Mouse (Mus musculus) 416B (cell line): ENCODE results near the gene Ube2f.

Experiments used
- DNase-seq: peaks from one replicate; pipeline ENCODE4 v3.0.0; 2011; ENCODE audit warnings: low read depth

Ube2f gene

DNA sequence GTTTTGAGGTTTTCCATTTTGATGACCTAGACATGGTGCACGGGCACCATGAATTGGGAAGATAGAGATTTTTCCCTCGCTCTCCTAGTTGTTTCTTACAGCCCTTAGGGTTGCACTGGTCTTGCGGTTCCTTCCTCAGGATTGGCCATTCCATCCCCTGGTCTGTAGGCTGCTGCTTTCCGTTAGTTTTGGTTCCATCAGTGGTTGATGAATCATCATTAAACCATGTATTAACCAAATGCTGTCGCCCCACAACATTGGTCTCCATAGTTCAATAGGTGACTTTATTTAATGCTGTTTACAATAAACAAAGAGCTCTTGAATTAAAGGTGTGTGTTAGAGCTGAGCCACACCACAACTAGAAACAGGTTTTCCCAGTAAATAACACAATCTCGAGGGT, 12.4 kb upstream of the Ube2f start:
- DNase-seq = peak; percentile 78

DNA sequence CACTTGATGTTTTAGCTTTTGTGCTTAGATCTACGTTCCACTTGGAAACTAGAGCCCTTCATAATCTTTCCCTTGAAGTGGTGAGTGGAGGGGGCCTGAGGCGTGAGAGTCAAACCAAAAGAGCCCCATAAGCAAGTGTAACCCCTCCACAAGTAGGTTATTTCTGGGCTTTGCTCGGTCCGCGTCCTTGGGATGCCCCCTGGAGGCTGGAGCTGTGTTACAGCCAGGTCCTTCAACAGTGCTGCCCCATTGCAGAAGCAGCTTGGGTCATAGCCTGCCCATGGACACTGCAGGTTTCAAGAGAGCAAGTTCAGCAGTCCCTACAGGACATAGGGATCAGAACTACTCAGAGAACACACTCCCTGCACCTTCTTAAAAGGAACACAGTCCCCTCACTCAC, 11.0 kb upstream of the Ube2f start:
- DNase-seq = peak; percentile 71

DNA sequence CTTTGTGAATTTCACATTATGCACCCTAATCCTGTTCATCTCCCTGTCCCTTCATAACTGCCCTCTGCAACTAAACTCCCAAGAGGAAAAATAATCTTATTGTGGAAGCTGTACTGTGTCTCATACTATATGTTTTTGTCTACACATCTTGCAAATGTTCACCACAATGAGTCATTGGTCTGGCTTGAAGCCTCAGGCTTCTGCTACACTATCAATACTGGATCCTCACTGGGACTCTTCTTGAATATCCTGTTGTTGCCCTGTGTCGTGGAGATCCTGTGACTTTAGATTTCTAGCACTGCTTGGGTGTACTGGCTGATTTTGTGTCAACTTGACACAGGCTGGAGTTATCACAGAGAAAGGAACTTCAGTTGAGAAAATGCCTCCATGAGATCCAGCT, 10.3 kb upstream of the Ube2f start:
- DNase-seq = peak; percentile 75

DNA sequence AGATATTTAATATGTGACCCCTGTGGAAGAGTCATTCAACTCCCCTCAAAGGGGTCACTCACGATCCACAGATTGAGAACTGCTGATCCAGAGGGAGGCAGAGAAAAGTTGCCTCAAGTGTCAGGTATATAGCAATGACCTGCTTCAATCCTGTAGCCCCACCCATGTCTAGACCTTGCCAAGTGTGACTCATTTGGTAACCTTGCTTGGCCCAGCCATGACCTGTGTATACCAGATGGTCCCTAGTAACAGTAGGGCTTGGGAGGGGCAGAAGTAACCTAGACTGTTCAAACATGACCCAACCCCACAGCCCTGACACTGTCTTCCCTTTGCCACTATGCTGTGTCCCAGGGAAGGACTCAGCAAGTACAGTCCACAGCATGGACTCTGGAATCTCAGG, 9.4 kb upstream of the Ube2f start:
- DNase-seq = peak; percentile 78

DNA sequence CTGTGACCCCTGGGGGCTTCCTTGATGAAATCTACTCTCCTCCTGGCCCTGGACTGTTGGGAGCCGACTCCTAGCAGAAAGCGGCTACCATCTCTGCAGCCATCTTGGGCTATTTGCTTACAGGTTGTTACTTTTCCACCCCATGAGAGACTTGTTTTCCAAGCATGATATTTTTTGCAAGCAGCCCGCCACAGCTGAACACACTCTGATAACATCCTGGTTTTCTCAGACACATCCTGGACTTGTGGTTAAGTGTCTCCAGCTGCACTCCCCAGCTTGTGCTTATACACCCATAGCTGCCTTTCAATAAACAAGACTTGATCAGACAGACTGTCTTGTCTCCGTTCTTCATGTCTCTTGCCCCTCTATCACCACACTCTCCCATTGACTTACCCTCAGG, 8.9 kb upstream of the Ube2f start:
- peak; percentile 77 for DNase-seq

DNA sequence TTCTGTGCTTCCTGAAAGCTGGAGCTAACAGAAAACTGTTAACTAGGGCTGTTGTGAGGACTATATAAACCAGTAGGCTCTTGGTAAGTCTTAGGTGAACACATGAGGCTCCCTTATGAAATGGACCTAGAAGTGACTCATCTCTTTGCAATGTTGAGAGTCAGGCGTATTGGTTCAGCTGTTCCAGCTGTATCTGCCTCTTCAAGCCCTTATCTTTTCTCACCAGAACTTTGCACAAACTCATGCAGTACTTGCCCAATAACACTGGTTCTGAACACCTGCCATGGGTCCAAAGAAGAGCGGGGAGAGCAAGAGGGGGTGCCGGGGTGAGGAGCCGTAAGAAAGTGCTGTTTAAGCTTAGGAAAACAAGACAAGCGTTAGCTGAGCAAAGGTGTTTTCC, 1.9 kb upstream of the Ube2f start:
- DNase-seq = peak; percentile 90

DNA sequence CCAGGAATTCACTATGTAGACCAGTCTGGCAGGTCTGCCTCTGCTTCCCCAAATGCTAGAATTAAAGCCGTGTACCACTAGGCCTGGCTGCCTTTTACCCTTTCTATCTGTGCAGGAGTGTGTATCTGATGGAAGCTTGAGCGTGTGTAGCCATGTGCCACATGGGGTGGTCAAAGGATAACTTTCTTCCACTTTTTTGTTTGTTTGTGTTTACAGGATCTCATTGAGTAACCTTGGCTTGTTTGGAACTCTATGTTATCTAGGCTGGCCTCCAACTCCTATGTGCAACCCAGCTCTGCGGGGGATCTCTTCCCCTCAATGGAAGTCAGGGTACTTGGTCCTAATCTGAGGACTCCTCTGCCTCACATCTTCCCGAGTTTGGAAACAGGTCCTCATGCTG, 1.1 kb upstream of the Ube2f start:
- DNase-seq = no peak

DNA sequence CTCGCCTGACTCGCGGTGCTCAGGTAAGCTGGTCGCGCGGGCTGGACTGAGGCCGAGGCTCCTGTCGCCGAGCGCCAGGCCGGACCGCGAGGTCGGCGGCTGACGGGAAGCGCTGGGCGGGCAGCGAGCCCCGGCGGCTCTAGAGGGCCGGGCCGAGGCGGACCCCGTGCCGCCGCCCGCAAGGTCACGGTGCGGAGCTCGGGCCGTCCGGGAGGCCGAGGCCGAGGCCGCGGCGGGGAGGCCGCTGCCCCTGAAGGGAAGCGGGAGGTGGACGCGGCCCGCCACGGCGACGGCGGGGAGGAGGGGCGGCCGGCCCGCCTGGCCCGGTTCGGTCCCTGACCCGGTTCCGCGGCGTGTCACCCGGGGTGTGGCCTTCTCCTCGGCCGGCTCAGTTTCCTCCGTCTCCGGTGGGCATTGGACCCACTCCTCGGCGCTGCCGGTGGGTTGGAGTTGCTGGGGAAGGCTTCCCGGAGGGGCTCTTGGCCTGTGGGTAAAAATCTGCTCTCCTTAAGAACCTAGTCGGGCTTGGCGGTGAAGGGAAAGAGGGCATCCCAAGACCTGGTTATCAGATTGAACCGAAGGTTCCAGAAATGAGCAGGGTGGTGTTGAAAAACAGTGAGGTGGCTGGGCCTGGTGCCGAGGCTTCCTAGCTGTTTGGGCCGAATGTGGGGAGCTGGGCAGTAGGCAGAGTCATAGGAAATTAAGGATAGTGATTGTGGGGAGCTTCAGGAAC, 477 bp downstream of the Ube2f start:
- DNase-seq = no peak

DNA sequence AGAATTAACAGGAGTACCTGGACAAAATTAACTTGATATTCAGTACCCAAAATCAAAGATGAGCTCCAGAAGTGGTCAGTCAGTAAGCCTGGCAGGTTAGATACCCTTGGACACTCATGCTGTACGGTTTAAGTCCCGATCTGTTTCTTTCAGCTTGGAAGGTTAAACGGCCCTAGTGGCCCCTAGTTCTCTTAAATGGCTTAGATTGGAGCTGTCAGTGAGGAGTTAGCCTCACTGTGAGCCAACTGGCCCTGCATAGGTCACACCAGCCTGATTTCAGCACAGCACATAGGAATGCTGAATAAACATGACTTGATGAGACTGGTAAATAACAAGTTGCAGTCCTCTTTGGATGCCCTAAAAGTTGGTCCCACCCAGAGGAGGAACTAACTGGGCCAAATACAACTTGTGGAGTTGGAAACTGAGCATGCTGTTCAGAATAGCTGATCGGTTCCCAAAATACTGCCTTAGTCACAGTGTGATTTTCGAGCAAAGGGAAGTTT, 1.1 kb downstream of the Ube2f start:
- DNase-seq = peak; percentile 51

DNA sequence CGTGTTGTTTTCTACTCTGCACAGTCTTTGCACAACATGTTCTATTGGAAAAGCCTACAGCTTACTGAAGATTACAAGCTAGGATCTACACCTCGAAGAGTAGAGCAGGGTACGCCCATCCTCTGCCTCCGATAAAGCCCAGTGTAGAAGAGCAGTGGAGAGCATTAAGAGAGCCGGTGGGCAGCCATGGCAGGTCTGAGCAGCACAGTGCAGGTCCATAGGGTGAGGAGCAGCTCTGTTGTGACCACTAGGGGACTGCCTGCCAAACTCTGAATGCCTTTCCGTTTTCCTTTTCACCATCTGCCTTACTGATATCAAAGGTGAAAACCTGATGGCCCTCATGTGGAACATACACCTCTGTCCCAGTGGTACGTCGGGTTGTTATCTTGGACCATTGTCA, 1.8 kb downstream of the Ube2f start:
- peak; percentile 68 for DNase-seq

DNA sequence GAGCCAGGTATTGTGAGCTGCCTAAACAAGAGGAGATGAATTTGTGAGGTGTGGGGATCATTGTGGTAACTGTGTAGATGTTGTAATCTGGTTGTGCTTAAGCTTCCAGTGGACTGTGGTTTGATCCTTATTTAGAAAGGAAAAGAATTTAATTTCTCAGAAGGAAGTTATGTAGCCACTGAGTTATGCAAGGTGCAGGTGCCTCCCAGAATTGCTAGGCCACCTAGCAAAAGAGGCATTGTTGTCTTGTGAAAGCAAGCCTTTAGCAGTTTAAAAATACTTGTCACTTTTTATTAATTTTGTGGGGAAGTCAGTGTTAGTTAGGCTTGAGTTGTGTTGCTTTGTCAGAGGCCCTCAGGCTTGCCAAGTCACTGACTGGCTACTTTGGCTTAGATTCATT, 7.8 kb downstream of the Ube2f start:
- peak; percentile 79 for DNase-seq

DNA sequence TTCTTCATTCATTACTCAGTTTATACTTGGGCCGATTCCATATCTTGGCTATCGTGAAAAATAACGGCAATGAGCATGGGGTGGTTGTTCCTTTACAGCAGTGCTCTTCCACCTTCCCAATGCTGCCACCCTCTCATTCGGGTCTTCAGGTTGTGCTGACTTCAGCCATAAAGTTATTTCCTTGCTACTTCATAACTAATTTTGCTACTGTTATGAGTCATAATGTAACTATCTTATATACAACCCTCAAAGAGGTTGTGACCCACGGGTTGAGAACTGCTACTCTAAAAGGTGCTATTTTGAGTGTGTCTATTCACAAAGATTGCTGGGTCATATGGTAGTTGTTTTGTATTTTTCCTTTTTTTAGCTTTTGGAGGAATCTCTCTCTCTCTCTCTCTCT, 9.7 kb downstream of the Ube2f start:
- no peak for DNase-seq

DNA sequence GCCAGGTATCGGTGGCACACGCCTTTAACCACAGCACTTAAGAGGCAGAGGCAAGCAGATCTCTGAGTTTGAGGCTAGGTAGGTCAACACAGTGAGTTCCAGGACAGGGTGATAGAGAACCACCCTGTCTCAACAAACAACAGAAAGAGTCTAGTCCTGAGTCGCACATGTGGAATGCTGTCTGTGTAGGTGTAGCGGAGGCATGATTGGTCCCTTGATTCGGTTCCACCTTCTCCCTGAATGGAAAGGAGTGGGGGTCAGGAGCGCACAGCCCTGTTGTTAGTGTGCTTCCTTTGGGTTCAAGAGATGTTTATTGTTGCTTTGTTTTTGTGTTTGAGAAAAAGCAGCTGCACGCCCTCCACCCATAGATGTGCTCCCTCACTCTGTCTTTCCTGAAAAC, 12.4 kb downstream of the Ube2f start:
- DNase-seq = no peak

DNA sequence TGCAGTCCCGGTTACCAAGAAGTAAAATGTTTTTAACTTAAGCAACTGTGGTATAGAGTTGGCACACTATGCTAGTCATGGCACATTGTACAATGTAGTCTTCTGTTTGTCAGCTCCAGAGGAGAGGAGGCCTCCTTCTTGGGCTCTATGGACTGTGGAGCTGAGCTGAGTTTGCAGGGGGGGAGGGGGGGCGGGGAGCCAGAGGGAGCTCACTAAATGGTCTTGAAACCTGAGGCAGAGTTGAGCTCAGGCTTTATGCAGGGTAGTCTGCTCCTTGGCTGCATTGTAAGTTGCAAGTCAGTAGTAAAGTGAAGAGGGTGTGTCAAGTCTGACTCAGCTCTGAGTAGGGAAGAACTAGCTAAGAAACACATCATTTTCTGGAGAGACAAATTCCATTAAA, 22.2 kb downstream of the Ube2f start:
- DNase-seq = no peak

DNA sequence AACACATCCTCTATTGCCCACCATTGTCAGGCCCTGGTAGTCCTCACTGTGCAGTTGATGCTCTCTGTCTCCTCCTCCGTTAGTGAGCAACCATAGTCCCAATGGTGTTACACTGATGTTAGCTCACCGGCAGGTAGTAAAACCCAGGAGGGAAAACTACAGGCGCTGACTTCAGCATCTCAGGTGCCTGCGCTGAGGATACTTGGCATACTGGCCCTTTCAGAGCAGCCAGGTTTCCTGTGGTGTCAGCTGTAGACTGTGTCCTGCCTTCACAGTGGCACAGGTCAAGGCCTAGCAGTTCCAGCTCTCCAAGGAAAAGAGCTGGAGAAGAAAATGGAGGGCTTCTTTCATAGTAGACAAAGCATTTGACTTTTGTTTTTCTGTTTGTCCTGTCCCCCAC, 26.5 kb downstream of the Ube2f start:
- no peak for DNase-seq

DNA sequence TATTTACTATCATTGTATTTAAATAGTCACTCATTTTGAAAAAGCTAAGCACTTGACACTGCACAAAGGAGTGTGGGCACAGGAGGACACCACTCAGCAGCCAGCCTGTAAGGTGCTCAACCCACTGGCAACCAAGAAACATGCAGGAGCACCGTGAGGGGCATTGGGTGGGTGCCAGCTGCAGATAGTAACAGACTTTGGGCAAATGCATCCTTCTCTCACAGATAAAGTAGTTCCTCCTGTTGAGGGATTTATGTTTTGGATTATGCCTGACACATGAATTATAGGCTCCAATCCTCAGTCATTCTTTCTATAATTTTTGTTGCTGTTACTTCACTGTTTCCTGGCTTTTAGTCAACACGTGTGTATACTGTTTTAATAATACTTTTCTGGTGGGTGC, 27.4 kb downstream of the Ube2f start:
- DNase-seq = no peak

DNA sequence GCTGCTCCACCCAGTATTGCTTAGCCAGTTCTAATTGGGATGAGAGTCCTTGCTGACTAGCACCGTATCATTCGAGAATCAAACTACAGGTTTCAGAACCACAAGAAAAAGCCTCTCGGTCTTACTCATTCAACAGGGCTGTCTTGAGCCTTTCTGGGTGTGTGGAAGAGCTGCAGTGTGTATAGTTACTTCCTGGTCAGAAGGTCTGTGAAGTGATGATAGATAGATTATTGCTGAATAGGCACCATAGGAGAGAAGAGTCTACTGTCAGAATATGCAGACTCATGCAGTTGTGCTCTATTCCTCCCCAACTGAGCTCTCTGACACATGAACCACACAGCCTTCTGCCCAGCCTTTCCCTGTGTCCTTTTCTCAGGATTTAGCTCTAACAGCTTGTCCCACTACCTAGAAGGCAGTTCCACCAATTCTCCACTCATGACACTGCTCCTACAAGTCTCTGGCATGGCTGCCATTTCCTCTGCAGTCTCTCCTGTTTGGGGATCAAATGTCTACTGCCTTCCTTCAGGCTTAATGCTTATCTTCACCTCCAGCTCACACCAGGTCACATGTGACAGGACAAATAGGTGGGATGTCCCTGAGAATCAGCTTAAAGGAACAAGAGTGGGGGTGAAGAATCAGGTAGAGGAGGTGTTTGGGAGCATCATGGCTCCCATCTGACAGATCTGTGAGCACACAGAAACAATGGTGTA, 28.5 kb downstream of the Ube2f start:
- DNase-seq = no peak

DNA sequence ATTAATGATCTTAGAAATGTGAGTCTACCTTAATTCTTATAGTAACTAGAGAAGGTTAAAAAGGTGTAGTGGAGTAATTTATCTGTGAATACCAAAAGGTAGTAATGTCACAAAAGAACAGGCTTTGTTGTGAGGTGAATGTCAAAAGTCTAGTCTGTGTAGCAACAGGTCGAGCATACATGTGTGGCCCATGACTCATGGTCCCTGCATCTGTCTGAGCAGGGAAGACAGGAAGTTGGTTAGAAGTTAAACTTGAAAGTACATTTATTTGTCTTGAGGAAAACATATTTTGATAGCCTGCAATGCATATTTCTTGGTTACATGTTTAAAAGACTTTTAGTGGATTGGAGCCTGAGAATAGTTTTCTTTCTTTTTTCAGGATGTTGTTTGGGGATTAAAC, 29.0 kb downstream of the Ube2f start:
- peak; percentile 63 for DNase-seq

DNA sequence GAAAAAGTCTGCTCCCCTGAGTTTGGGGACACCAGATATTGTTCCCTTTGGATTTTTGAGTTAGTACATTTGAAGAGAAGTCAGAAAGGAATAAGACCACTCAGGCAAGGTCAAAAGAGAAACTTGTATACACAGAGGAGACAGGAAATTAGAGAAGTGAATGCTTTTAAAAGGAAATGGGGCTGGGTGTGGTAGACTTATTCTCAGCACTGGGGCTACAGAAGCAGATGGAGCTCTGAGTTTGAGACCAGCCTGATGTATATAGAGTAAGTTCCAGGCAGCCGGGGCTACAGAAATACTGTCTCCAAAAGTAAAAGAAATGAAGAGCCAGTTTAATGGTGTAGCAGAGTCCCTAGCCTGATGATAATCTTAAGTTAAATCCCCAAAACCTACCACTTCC, 32.5 kb downstream of the Ube2f start:
- DNase-seq = no peak

DNA sequence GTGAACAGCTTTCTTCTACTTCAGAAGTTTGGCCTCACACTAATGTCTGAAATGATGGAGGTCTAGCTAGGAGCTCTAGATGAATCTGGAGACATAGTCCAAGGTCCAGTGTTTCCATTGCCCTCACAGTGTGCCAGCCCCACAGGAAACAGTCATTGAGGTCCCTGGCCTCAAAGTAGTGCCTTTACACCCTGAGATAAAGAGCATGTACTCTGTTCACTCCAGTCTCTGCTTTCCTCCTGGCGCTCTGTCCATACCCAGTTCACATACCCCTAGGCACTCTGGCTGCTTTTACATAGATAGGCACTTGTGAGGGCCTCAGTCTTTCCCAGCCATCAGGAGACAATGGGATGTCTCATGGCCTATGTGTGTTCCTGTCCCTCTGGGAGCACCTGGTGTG, 39.3 kb downstream of the Ube2f start:
- DNase-seq = no peak

DNA sequence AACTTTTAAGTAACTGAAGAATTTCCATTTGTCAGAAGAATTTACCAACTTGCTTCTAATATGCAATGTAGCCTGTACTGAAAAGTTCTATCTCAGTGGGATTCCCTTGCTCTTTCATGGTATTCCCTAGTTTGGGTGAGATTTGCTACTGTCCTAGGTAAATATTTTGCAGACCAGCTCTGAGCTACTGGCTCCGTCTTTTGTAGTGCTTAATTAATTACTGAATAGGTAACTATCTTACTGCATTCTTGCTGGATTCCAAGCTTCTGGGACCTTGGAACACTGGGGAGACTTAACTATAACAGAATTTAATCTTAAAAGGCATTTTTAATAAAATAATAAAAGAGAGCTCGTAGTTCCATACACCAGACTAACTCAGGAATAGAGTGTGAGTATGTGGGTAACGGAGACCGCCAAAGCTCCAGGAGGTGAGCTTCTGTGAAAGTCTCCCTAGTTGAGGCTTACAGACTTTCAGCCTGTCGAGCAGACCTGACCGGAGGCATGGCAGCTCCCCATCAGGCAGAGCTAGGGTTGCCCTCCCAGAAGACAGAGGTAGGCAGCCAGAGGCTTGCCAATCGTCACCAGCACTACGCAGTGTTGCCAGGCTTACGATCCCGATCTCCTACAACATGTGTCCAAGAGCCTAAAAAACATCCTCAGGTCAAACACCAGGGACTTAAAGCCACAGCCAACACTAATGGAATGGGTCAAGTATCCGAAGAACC, 42.2 kb downstream of the Ube2f start:
- DNase-seq = no peak

DNA sequence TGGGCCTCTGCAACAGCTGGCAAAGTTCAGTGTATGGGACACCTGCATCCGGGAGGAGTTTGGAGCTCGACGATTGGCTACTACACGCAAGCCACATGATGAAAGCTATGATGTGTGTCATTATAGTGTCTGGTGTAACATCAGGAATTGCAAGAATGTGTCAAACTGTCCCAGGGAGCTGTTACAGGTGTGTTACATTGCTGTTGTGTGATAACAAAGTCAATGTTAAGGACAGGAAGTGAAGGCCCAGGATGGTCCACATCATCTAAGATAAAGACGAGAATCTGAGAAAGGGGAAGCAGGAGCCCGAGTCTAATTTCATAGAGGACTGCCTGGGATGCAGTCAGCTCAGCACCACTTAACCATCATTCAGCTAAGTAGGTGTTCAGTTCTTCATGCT, 45.4 kb downstream of the Ube2f start:
- DNase-seq = no peak
